Mouse (Mus musculus): Measurements from ENCODE around the gene Pde4d.
"Not testable (repeated sequence)": the region's sequence is repeated elsewhere in the genome, so short reads cannot be mapped to it uniquely, and the experiment has no call there.

Pde4d gene

GRCm38 (mm10) chr13:109891194-109891909 lies 1441.6 kb downstream of the Pde4d start:
- peak; percentile 48 for DNase-seq (ENCODE audit: low read depth)

GRCm38 (mm10) chr13:109891910-109892265 lies 1442.1 kb downstream of the Pde4d start:
- no peak for DNase-seq (ENCODE audit: low read depth)

GRCm38 (mm10) chr13:109899442-109900428 lies 1450.0 kb downstream of the Pde4d start:
- no peak for DNase-seq (ENCODE audit: low read depth)

- DNase-seq (ENCODE audit: low read depth), result no peak
These were observed 1452.1 kb downstream of the Pde4d start for GRCm38 (mm10) chr13:109901811-109902210.

- not testable (repeated sequence) for DNase-seq (ENCODE audit: low read depth)
These were observed 1452.7 kb downstream of the Pde4d start for GRCm38 (mm10) chr13:109902460-109902854.

GRCm38 (mm10) chr13:109902855-109903763 lies 1453.4 kb downstream of the Pde4d start:
- DNase-seq (ENCODE audit: low read depth), result no peak

- DNase-seq (ENCODE audit: low read depth), result no peak
These were observed 1454.2 kb downstream of the Pde4d start for GRCm38 (mm10) chr13:109903764-109904510.

GRCm38 (mm10) chr13:109906342-109906888 lies 1456.7 kb downstream of the Pde4d start:
- no peak for DNase-seq (ENCODE audit: low read depth)

GRCm38 (mm10) chr13:109907634-109908033 lies 1457.9 kb downstream of the Pde4d start:
- peak; percentile 82 for DNase-seq (ENCODE audit: low read depth)

GRCm38 (mm10) chr13:109908386-109908785 lies 1458.6 kb downstream of the Pde4d start:
- no peak for DNase-seq (ENCODE audit: low read depth)

- DNase-seq (ENCODE audit: low read depth), result no peak
These were observed 1459.4 kb downstream of the Pde4d start for GRCm38 (mm10) chr13:109909111-109909510.

- no peak for DNase-seq (ENCODE audit: low read depth)
These were observed 1461.2 kb downstream of the Pde4d start for GRCm38 (mm10) chr13:109910915-109911314.

GRCm38 (mm10) chr13:109912635-109913034 lies 1462.9 kb downstream of the Pde4d start:
- DNase-seq (ENCODE audit: low read depth), result no peak

- no peak for DNase-seq (ENCODE audit: low read depth)
These were observed 1464.5 kb downstream of the Pde4d start for GRCm38 (mm10) chr13:109914246-109914645.

GRCm38 (mm10) chr13:109914846-109915245 lies 1465.1 kb downstream of the Pde4d start:
- no peak for DNase-seq (ENCODE audit: low read depth)

GRCm38 (mm10) chr13:109915501-109915900 lies 1465.8 kb downstream of the Pde4d start:
- no peak for DNase-seq (ENCODE audit: low read depth)

- DNase-seq (ENCODE audit: low read depth), result no peak
These were observed 1466.2 kb downstream of the Pde4d start for GRCm38 (mm10) chr13:109915964-109916363.

- no peak for DNase-seq (ENCODE audit: low read depth)
These were observed 1467.8 kb downstream of the Pde4d start for GRCm38 (mm10) chr13:109917551-109917950.

- no peak for DNase-seq (ENCODE audit: low read depth)
These were observed 1468.9 kb downstream of the Pde4d start for GRCm38 (mm10) chr13:109918631-109919030.

GRCm38 (mm10) chr13:109920256-109920655 lies 1470.5 kb downstream of the Pde4d start:
- no peak for DNase-seq (ENCODE audit: low read depth)
